Mouse (Mus musculus) MEL (cell line): ENCODE data around the gene Rnf186.

Source experiments
- CHD1 ChIP-seq: IDR thresholded peaks from 2 replicates; pipeline ENCODE4 v1.6.1; 2012; ENCODE audit warnings: low read depth, mild to moderate bottlenecking, inconsistent platforms, low read length, improper control_type of control experiment
- CTCF ChIP-seq, 3 experiments: IDR thresholded peaks in 2 of 3; conservative IDR thresholded peaks in 1 of 3; 2 replicates each; pipeline ENCODE4 v1.5.1; 2011 to 2012; ENCODE audit warnings: low read length in 3 of 3, low read depth in 2 of 3, mild to moderate bottlenecking in 2 of 3, improper control_type of control experiment in 1 of 3, inconsistent platforms in 1 of 3, mixed read lengths in 1 of 3, moderate library complexity in 1 of 3; ENCODE audit not compliant: control insufficient read depth in 1 of 3, insufficient read depth in 1 of 3, poor library complexity in 1 of 3, severe bottlenecking in 1 of 3
- EP300 ChIP-seq, 2 experiments: IDR thresholded peaks; 2 replicates each; pipeline ENCODE4 v1.6.1; 2011; ENCODE audit warnings: improper control_type of control experiment in 2 of 2, low read length in 2 of 2, low read depth in 1 of 2, mild to moderate bottlenecking in 1 of 2
- MAX ChIP-seq: IDR thresholded peaks from 2 replicates; pipeline ENCODE4 v1.6.1; 2011; ENCODE audit warnings: low read length, improper control_type of control experiment
- NELFE ChIP-seq: IDR thresholded peaks from 2 replicates; pipeline ENCODE4 v1.6.1; 2011; ENCODE audit warnings: low read depth, low read length, improper control_type of control experiment
- SIN3A ChIP-seq: IDR thresholded peaks from 2 replicates; pipeline ENCODE4 v1.6.1; 2012; ENCODE audit warnings: low read length, improper control_type of control experiment, inconsistent platforms

DNA sequence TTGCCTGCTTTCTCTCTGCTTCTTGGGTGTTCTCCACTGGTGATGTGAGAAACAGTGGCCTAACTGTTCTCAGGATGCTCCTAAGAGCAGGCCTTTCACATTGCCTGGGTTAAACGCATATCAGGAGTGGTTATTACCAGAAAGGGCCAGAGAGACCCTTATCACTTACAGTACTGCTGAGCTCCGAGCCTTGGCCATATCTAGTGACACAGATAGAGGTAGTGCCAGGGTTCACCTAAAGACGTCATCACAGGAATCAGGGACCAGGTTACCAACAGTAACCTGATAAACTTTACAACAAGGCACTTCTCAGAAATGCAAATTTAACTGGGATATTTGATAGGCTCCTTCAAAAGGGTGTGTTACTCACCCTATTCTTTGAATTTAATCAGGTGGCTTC, 33.0 kb upstream of the Rnf186 start:
- no peak for TF ChIP-seq MAX
- TF ChIP-seq NELFE, result no peak
- no peak for TF ChIP-seq CHD1
- no peak for TF ChIP-seq EP300 (IDR thresholded peaks at IDR 0.05; ENCODE audit: low read depth in 1 of 2, low read length in 2 of 2)
- no peak for TF ChIP-seq SIN3A
- no peak for TF ChIP-seq CTCF (IDR thresholded peaks at IDR 0.05 in 2 of 3, conservative IDR thresholded peaks at IDR 0.05 in 1 of 3; ENCODE audit: control insufficient read depth in 1 of 3, insufficient read depth in 1 of 3, low read depth in 2 of 3, low read length in 3 of 3, poor library complexity in 1 of 3, severe bottlenecking in 1 of 3)
